Mouse (Mus musculus) right cerebral cortex, adult 18-20 months (tissue): ENCODE measurements around the gene Vasn.

Experiments
- DNase-seq: peaks from one replicate; pipeline ENCODE4 v3.0.0; 2022; ENCODE audit warnings: mixed read lengths

Gene Vasn

DNA sequence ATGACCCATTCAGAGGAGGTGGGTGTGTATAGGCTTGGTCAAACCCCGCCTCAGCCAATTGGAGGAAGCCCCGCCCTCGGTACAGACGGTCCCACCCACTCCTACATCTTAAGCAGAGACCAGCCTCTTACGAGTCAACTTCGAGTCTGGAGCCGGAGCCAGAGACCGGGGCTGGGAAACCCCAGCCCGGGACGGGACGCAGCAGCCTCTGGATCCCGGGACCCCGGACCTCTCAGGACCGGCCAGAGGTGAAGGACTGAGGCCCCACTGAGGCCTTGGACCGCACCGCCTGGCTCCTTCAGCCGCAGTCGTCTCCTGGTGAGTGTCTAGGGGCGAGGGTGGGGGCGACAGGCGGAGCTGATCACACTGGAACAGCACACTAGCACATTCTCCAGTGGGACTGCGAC, at the start of gene Vasn, which contains the start of gene Dnaja3:
Gene Vasn, plus strand, starts transcription at position 111 of the 407 bp plus-strand sequence.
Gene Dnaja3, plus strand, starts transcription at position 159 of the 407 bp plus-strand sequence.
- peak; percentile 86 for DNase-seq

DNA sequence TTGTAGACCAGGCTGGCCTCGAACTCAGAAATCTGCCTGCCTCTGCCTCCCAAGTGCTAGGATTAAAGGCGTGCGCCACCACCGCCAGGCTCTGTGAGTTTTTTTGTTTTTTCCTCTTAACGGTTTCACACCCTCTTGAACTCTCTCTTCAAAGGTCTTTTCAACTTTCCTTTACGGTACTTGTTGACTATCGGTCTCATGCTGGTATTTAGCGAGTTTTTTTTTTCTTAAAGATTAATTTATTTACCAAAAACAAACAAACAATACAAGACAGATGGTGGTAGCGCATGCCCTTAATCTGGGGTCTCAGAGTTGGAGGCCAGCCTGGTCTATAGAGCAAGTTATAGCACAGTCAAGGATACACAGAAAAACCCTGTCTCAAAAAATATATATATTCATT, 49.5 kb upstream of the Vasn start:
- DNase-seq = no peak

DNA sequence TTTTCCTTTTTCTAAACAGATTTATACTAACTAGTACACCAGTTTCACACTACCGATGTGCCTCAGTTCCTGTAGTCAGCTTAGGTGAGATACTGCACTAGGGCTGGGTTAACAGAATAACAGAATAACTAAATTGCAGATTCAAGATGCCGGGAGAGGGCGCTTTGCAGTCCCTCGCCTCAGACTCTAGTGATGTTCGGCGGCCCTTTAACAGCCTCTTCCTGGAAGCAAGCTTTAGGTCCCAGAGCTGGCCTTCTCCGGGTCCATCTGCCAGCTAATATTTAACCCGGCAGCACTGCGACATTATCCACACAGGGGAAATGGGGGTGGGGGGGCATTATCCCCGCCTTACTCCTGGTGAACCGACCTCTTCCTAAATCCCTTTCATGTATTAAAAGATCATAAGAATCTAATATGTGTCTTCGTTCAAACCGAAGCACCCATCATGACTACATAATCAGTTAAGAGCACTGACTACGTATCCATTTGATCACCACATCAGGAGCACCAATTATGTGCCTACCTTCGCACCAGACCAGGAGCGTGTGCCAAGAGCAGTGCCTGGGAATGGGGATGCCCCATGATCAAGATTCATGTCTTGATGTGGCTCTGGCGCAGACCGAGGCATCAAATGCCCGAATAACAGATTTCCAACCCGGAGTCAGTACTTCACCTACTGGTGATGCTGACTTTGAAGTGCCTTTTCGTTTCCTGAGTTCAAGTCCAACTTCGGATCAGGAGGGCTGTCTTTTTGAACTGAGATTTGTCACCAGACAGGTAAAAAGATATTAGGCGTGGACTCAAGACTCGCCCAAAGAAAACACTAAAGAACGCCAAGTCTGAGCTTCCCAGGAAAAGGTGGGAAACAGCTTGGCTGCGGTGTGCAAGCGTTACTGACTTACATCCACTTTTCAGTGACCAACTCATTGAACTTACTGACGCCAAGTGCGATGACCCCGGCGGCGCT, 46.5 kb upstream of the Vasn start:
- peak; percentile 63 for DNase-seq

DNA sequence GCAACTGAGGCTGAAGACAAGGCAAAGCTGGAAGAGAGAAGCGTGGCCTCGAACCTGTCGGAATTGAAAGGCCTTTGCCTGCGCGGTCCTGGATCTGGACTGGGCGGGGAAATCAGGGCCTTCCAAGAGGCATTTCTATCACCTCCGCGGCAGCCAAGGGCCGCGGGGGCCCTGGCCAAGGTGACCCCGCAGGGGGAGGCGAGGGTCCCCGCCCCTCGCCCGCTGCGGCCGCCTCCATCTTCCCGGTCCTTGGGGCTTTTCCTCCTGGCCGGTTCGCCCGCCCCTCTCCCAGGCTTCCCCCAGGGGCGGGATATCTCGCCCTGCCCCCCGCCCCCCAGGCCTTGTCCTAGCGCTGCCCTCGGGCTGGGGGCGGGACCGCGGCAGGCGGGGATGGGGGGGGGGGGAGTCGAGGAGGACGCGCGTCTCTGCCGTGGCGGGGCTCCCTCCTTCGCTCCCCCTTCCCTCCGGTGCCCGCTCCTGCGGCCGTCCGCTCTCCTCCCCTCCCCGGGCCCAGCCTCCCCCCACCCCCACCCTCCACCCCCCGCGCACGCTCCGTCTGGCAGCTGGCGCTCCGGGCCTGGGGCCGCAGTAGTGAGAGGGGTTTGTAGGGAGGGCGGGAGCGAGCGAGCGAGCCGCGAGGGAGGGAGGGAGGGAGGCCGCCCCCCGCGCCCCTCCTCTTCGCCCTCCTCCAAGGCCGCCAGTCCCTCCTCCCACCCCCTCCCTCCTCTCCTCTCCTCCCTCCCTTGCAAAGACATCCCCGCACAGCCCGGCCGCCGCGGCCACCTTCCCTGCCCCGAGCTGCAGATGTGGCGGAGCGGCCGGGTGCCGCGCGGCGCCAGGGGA, 45.5 kb upstream of the Vasn start, which contains the start of gene Glis2:
Gene Glis2, plus strand, starts transcription at position 743 of the 843 bp plus-strand sequence.
- peak; percentile 32 for DNase-seq

DNA sequence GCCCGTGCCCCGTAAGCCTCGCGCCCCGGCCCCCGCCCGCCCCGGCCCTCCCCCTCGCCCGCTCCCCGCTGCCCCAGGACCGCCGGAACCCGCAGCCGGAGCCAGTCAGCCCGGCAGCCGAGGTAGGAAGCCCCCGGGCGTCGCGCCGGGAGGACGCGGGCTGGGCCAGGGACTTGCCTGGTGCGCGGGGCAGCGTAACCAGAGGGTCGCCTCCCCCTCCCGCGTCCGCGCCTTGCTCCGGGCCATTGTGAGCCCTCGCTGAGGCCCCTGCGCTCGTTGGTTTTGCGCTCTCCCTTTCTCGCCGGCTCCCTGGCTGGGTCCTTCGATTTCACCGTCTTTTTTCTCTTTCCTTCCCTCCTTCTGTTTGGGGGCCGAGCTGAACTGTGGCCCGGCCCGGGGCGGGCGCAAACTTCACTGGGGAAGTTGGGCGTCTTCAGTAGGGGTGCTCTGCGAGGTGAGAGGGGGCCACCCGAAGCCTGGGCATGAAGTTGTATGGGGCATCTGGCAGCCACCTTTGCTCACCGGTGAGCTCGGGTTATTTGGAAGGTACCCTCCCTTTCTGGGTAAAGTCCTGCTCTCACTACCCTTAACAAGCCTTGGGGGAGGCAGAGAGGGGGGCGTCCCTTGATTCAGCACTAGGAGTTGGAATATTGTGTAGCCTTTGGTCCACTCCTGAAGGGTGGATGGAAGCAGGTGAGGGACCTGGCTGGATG, 44.8 kb upstream of the Vasn start:
- DNase-seq = no peak

DNA sequence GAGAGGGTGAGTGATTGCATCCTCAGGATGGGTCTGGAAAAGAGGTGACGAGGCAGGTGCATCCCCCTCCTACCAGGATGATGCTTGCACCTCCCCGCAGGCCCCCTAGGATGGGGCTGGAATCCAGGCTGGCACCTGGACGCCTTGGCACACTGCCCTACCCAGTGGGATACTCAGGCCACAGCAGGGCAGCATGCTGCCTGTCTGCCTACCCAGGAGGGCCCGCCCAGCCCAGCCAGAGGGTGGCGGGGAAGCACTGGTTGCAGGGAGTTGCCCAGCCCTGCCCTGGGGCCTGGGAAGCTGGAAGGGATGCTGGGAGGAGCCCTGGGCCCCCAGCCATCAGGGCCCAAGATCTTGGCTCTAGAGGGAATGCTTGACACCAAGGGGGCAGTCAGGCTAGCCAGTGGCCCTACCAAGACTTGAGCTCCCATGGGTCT, 44.2 kb upstream of the Vasn start:
- DNase-seq = peak; percentile 32

DNA sequence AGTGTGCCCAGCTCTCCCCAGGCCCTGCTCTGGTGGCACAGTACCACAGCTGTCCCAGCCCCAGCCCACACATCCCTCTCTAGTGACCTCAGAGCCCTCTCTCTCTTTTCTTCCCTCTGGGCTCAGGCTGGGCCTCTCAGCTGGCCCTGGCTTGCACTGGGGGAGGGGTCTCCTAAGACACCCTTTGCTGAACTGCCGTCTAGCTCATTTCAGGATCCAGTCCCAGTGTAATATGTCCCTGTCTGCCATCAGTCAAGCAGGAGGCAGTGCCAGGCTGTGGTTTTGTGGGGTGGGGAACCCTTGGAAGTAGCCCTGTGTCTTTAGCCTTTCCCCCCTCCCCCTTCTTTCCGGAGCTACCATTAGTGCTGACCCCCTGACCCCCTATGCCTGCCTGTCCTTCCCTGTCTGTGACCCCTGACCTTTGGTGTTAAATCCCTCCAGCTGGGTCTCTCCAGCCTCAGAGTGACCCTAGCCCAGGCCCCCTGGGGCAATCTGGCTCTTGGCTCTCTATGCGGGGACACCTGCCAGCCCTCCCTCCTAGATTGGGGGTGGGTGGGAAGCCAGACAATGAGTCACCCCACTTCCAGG, 43.5 kb upstream of the Vasn start:
- no peak for DNase-seq

DNA sequence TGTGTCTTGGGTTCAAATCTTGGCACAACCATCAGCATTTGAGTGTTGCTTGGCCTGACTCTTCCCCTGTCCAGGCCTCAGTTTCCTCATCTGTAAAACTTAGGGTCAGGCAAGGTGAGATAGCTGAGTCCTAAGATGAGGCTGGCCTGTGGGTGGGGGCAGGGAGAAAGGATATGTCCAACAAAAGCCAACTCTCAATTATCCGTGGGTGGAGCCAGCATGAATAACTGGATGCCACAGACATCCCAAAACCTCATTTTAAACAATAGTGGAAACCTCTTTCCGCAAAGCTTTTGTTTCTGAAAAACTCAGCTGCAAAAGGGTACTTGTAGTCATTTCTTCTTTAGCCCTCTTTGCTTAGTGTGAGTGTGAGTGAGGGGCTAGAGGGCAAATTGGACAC, 42.9 kb upstream of the Vasn start:
- no peak for DNase-seq

DNA sequence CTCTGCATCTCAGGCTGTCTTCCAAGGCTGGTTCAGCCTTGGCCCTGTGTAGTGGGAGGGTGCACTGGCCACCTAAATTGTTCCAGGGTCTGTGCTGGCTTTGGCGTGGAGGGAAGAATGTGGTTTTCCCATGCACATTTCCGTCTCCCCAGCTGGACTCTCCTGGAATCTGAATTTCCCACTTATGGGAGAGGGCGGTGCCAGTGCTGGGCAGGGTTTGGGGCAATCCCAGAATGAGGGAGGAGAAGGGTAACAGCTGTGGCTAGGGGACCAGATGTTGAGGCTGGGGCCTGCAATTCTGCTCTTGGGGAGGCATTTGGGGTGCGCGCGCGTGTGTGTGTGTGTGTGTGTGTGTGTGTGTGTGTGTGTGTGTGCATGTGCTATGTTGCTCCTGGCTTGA, 42.4 kb upstream of the Vasn start:
- no peak for DNase-seq

DNA sequence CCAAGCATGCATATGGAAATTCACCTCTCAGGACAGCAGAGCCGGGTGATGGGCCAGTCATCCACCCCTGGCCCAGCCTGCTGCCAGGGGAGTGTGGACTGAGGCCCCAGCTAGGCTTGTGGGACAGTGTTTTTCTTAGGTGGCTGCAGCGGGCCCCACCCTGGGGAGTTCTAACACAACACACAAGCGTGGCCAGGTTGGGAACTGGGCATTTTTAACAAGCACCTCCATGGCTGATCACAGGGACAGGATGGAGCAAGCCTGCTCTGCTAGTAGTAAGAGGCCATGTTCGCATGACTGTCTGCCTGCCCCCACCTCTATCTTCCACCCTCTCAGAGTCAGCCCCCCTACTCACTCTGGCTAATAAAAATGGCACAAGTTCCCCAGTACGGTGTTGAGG, 41.7 kb upstream of the Vasn start:
- DNase-seq = no peak

DNA sequence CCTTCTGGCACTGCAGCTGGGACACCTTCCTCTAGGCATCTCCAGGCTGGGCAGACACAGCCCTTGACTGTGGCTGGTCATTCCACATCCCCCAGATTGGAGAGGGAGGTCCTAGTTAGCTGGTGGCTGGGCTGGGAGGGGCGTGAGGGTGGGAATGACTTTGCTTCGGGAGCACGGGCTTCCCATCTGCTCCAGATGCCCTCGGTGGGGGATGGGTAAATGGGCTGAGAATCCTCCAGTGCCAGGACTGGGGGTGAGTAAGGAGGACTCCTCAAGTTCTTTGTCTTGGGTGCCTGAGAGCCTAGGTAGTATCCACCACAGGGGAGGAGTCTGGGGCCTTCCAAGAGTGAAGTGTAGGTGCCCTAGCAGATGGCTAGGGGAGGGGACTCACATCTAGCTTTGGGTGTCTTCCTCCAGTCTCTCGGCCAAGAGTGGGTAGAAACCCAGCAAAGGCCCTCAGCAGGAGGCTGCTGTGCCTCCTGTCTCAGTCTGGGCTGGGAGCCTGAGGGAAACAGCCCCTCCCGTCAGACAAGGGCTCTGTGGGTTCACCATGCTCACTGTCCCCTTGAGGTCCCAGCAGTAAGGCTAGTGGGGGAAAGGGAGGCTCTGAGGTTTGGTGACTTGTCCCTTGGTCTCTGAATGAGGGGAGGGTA, 40.7 kb upstream of the Vasn start:
- DNase-seq = no peak

DNA sequence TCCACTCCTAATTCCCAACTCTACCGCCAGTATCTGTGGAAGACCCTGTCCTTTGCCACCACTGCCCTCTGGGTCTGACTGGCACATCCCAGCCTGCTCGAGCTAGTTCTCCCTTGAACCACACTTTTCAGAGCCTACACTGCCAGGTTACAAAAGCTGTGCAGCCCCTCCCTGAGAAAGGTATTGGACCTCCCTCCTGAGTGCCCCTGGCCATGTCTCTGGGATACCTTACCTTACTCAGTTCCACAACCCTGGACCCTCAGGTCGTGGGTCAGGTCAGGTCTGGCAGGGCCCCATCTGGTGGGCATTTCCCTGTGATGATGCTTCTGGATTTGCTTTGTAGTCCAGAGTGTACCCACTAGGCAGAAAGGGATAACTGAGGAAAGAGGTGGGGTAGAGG, 40.1 kb upstream of the Vasn start:
- DNase-seq = no peak

DNA sequence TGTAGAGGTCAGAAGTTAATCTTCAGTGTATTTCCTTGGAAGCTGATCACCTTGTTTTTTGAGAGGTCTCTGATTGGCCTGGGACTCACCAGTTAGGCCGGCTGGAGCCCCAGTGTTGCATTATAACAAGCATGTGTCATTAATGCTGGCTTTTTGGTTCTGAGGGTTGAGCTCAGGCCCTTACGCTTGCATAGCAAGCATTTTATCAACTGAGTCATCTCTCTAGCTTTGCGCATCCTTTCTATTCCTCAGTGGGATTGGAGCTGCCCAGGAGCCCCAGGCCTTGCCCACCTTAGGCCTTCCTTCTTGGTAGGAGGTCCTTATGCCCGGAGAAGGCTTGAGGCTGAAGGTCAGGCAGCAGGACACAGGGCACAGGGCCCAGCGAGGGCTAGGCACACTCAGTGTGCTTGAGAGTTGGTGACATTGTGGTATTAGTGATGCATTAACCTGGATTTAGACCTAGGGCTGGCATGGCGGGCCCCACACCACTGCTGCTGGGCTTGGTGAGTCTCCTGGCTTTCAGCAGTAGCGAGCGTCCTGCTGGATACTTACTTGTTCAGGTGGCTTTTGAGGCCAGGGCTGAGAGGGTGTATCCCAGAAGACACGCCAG, 38.9 kb upstream of the Vasn start:
- DNase-seq = no peak

DNA sequence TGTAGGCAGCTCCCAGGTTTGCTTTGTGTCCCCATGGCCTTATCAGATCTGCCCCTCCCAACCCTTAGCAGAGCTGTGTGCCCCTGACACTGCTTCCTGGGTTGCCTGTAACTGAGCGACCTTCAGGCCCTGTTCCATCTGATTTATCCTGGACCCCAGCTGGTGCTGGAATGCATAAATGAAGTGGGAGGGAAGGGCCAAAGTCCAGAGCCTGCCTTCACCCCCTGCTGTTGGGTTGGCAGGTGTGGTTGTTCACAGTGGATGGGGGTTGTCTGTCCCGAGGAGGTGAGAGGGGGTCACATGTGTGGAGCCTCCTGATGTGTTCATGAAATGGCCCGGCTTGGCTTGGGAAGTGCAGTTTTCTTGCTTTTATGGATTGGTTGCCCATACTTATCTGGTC, 37.6 kb upstream of the Vasn start:
- no peak for DNase-seq

DNA sequence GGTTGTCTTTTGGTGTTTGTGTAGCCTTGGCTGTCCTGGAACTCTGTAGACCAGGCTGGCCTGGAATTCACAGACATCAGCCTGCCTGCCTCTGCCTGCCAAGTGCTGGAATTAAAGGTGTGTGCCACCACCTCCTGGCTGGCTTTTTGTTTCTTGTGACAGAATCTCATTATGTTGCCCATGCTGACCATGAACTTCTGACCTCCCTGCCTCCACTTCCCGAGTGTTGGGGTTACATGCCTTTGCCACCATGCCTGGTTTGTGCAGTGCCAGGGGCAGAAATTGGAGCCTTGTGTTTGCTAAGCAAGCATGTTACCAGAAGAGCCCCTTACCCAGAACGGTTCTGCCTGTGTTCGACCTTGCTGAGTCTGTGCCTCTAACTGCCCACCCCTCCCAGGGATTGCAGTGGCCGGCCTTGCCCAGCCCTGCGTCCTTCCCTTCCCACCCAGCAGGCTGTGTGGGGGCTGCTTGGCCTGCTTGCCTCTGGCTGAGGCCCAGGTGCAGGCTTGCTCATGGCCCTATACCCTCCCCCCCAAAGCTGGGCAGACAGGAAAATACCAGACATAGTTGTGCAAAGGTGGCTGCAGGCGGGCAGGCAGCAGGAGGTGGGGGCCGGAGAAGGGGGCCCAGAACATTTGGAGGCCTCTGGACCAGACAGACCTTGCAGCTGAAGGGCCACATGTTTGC, 36.8 kb upstream of the Vasn start:
- DNase-seq = no peak

DNA sequence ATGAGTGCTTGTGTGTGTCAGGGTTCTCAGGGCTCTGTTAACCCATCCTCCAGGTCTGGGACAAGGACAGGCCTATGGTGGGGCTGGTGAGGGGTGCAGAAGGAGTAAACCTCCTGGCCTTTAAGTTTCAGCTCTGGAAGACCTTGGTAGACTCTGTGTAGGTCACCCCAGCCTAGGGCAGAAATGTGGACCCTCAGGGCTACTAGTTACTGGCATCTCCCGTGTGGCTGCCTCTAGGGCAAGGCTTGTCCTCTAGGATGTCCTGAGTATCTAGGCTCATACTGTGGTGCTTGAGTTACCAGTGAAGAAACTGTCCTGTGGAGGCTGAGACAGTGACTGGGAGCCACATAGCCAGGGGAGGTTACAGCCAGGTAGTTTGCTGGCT, 36.3 kb upstream of the Vasn start:
- DNase-seq = no peak

DNA sequence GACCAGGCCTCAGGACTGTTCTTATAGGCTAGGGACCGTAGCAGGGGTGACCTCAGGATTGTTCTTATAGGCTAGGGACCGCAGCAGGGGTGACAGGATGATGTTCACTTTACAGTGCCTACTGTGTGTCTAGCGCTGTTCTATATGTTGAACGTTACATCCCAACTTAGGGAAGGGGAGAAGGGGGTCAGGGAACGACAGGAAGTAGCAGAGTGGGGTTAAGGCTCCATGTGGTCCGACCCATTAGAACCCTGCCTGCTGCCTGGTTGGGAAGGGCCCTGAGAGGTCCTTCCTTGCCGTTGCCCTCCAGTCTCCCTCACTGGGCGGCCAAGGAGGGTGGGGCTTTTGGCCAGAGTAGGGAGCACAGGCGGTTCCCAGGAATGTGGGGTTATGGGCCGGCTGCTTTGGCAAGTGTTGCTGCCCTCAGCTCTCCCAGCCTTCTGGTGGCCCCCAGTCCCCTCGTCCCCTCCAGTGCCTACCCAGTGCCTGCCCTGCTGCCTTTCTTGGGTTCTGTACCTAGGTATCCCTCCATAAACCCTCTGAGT, 35.4 kb upstream of the Vasn start:
- no peak for DNase-seq

DNA sequence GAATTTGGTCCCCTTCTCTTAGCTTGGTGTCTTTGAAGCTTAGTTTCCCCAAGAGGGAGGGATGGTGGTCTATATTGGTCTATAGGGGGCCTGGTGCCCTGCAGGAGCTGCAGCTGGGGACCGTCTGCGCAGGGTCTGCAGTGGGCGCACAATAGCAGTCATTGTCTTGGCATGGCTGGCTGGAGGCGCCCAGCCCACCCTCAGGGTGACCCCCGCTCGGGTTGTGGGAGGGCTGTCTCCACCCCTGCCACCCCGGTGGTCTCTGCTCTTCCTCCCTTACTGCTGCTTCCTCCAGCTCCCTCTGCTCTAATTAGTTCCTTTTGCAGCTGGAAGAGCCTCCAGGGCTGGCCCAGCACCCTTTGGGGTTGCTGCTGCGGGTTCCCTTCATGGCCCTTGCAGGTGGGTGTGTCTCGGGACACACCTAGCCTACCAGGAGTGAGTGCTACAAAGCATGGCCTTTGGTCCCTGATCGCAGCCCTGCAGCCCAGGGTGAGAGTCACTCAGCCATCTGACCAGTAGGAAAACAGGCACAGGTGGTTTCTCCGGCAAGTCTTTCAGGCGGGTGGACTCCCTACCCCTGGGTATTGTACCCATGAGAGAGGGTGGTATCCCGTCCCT, 34.1 kb upstream of the Vasn start:
- no peak for DNase-seq

DNA sequence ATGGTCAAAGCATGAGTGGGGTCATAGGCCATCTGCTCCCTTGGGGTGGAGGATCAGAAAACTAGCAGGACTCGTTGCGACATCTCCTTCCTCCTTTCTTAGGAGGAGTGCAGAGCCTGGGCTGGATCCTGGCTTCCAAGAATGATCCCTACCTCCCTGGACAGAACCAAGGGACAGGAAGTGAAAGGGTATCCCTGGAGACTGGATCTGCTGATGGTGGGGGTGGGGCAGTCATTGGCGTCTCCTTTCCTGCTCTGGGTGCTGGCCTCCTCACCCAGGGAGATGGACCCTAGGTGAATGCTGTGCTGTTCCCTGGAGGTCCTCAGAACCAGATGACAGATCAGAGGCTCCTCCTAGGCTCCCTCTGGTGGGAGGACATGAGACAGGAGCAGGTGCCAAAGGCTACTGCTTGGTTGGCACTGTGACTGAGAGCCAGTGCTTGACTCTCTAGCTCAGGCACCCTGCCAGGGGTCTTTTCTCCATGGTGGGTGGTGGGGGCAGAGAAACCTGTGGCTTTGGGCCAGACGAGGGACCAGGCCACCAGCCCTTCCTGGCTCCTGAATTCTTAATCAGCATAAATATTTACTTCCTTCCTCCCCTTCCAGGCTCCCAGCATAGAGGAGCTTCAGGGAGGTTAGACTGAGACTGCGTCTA, 33.2 kb upstream of the Vasn start:
- peak; percentile 34 for DNase-seq
